Mouse (Mus musculus) heart, postnatal 0 days (tissue): Measurements from ENCODE around the gene Ccr7. TPM values are rescaled to one million over a fixed set of nuclear protein-coding genes. Genes with fewer than 3 reads are reported as not detected.

Experiments
- ATAC-seq: fragments of 200-750 bp; cut with Nextera tagmentation; 2 replicates; pipeline ENCODE4 v1.8.0; 2017; ENCODE audit warnings: low read depth, moderate number of reproducible peaks, moderate library complexity; ENCODE audit not compliant: insufficient read depth
- DNase-seq: peaks from one replicate; pipeline ENCODE4 v3.0.0-alpha.2; 2016; ENCODE audit warnings: low spot score
- H3K27ac ChIP-seq: fragments of 300-500 bp; sonication (generic); 2 replicates; pipeline ENCODE4 v1.5.1; 2014; ENCODE audit warnings: low read depth, mild to moderate bottlenecking
- H3K27me3 ChIP-seq: fragments of 300-500 bp; sonication (generic); 2 replicates; pipeline ENCODE4 v1.6.1; 2014; ENCODE audit warnings: low read length, mixed read lengths; ENCODE audit not compliant: control insufficient read depth, insufficient read depth
- H3K36me3 ChIP-seq: fragments of 300-500 bp; sonication (generic); replicated peaks from 2 replicates; pipeline ENCODE4 v1.6.1; 2014; ENCODE audit warnings: low read length, mixed read lengths; ENCODE audit not compliant: control insufficient read depth, insufficient read depth
- H3K4me1 ChIP-seq: fragments of 300-500 bp; sonication (generic); 2 replicates; pipeline ENCODE4 v1.6.1; 2014; ENCODE audit warnings: antibody characterized with exemption; ENCODE audit not compliant: control insufficient read depth, insufficient read depth
- H3K4me2 ChIP-seq: fragments of 300-500 bp; sonication (generic); 2 replicates; pipeline ENCODE4 v1.6.1; 2014; ENCODE audit warnings: low read depth, mild to moderate bottlenecking, low read length, moderate library complexity
- H3K4me3 ChIP-seq: fragments of 300-500 bp; sonication (generic); 2 replicates; pipeline ENCODE4 v1.5.1; 2014; ENCODE audit warnings: low read depth, low read length
- H3K9ac ChIP-seq: fragments of 300-500 bp; sonication (generic); replicated peaks from 2 replicates; pipeline ENCODE4 v1.6.1; 2014; ENCODE audit warnings: low read depth, low read length, mixed read lengths
- H3K9me3 ChIP-seq: fragments of 300-500 bp; sonication (generic); replicated peaks from 2 replicates; pipeline ENCODE4 v1.6.1; 2016; ENCODE audit warnings: low read length; ENCODE audit not compliant: control insufficient read depth
- CTCF ChIP-seq: IDR thresholded peaks from 2 replicates; pipeline ENCODE4 v1.5.1; 2016; ENCODE audit warnings: antibody characterized with exemption, control low read depth, low read depth
- EP300 ChIP-seq: IDR thresholded peaks from 2 replicates; pipeline ENCODE4 v1.6.1; 2016; ENCODE audit warnings: antibody characterized with exemption, low read depth
- WGBS: fragments of 180-500 bp; shearing (Covaris S2); extraction: QIAGEN DNeasy Blood & Tissue Kit; methylation state at CpG from one replicate; pipeline ENCODE4 v1.1.7; 2014; 5-methylcytosine and 5-hydroxymethylcytosine counted together
- polyA plus RNA-seq: library from polyadenylated mRNA; unstranded; fragments of >200 nt; fragmentation: Nextera tagmentation; extraction: Ambion mirVana; gene quantifications from 2 replicates; pipeline ENCODE4 v1.2.1, GENCODE M21; 2015
- total RNA-seq: library from RNA; depleted of rRNA; stranded (reverse); fragments of >200 nt; gene quantifications from 2 replicates; pipeline ENCODE4 v1.2.3, GENCODE M21; 2014; ENCODE audit warnings: low replicate concordance

The Ccr7 gene
- total and polyA plus RNA-seq, 2 experiments from 2014 or later = 0.11 to 0.73 TPM

DNA sequence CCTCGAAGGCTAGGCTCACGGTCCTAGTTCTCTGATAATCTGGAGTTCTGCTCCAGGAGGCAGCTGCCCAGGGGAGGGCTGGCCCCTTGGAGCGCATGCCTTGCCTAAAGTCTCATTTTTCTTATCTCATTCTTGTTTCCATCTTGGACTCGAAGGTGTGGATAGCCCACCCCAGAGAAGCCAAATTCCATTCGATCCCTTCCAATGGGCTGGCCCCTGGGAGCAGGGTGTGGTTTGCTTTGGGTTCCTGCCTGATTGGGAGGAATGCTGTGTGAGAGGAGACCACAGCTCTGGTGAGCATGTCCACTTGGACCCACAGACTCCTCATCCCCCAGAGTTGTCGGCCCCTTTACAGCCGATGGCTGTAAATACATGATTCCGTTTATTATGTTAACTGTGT lies 53.2 kb downstream of the Ccr7 start:
- 35% methylated on average over 8 of the region's 8 CpGs for WGBS
- no peak for ATAC-seq
- DNase-seq = no peak

DNA sequence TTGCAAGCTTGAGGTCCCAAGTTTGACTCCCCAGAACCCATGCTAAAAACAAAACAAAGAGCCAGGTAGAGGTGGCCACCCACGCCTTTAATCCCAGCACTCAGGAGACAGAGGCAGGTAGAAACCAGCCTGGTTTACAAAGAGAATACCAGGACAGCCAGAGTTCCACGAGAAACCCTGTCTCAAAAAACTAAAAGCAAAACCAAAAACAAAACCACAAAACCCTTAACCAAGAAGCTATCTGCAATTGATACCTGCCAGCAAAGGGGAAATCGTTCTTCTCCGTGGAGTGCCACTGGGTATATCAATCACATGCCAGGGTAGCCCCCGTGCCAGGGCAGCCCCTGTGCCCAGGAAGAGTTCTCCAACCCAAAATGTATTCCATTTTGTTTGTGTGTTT lies 54.7 kb downstream of the Ccr7 start:
- H3K9ac ChIP-seq = no peak overlapping the region
- no peaks in the 10 kb centered on the region for H3K27me3 ChIP-seq
- H3K4me3 ChIP-seq = no peak overlapping the region
- no peaks in the 10 kb centered on the region for H3K9me3 ChIP-seq
- TF ChIP-seq CTCF = no peak
- no peak for TF ChIP-seq EP300
- no peak overlapping the region for H3K4me2 ChIP-seq
- H3K36me3 ChIP-seq = no peaks in the 10 kb centered on the region
- ATAC-seq (no peak), DNase-seq (no peak)
- WGBS = 81% methylated on average over 5 of the region's 5 CpGs
- H3K4me1 ChIP-seq = no peaks in the 10 kb centered on the region
- no peak overlapping the region for H3K27ac ChIP-seq

More for the DNA sequence above, 53.2 kb downstream of the Ccr7 start:
- H3K36me3 ChIP-seq = no peaks in the 10 kb centered on the region
- no peak for TF ChIP-seq EP300
- TF ChIP-seq CTCF = no peak
- no peak overlapping the region for H3K4me2 ChIP-seq
- no peak overlapping the region for H3K4me3 ChIP-seq
- no peak overlapping the region for H3K9ac ChIP-seq
- no peaks in the 10 kb centered on the region for H3K27me3 ChIP-seq
- no peaks in the 10 kb centered on the region for H3K9me3 ChIP-seq
- H3K27ac ChIP-seq = no peak overlapping the region
- H3K4me1 ChIP-seq = no peaks in the 10 kb centered on the region

DNA sequence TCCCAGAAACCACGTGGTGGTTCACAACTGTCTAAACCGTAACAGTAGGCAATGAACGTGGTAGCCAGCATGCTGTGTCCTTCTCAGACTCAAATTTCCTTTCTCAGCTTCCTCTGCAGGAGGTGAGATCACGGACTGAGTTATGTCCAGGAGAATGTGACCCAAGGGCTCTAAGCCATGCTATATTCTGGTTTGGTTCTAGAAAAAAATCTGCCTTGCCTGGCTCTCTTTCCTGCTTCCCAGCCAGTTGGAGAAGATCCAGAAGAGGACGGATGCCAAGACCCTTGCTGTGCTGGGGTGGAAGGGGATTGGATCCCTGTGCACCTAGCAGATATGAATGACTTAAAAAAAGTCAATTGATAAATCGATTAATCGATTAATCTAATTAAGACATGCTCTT lies 55.4 kb downstream of the Ccr7 start:
- H3K27ac ChIP-seq = no peak overlapping the region
- 51% methylated on average over 7 of the region's 7 CpGs for WGBS
- ATAC-seq = 0 out of 2 replicates have a peak, but pooled peaks have one; percentile 36

DNA sequence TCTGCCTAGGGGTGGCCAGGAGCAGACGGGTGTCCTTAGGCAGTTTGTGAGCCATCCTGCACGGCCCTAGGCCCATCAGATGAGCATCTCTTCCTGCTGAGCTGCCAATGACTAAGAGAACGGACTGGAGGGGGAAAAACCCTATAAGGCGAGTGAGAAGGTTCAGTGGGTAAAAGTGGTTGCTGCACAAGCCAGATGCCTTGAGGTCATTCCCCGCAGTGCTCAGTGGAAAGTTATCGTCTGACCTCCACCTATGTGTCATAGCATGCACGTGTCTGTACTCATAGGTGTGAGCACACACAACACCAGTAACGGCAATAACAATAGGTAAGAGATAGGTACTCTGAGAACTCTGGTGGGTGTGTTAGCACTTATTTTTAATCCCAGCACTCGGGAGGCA lies 56.0 kb downstream of the Ccr7 start:
- H3K27ac ChIP-seq = no peak overlapping the region
- 83% methylated on average over 9 of the region's 9 CpGs for whole genome bisulfite sequencing

More for the DNA sequence above, 55.4 kb downstream of the Ccr7 start:
- no peaks in the 10 kb centered on the region for H3K4me1 ChIP-seq
- H3K9me3 ChIP-seq = no peaks in the 10 kb centered on the region
- peak; percentile 24 for DNase-seq
- H3K4me2 ChIP-seq = no peak overlapping the region
- TF ChIP-seq EP300 (no peak), CTCF (no peak)
- H3K4me3 ChIP-seq = no peak overlapping the region
- no peaks in the 10 kb centered on the region for H3K36me3 ChIP-seq
- no peak overlapping the region for H3K9ac ChIP-seq
- H3K27me3 ChIP-seq = no peaks in the 10 kb centered on the region

DNA sequence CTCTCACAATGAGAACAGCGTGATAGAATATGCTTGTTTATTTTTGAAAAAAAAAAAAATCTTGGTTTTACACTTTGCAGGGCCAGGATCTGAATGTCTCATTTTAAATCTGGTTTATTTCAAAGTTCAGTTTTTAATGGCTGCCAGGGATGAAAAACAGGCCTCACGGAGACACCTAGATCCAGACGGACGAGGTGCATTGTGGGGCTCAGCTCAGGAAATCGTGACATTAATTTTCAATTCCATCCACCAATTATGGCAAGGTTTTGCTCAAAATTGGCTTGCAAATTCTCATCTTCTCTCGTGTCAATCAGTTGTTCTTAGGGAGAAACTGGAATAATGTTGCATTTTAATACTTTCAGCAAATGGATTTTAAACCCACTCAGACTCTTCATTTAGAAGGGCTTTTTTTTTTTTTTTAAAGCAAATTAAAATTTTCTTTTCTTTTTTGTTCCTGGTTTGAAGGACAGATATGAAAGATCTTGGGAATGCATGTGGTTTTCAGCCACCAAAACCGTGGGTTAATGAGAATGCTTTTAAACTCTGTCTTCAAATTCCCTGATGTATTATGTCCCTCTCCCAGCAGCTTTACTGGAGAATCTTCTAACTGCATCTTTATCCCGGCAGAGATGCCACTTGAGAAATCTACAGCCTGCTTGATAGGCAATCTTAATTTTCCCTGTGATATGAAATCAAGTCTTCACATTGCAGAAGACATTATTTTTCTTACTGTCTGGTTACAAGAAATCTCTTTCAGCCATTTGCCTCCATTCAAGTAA lies 57.7 kb downstream of the Ccr7 start:
- no peaks in the 10 kb centered on the region for H3K27me3 ChIP-seq
- DNase-seq = no peak
- no peaks in the 10 kb centered on the region for H3K9me3 ChIP-seq
- H3K36me3 ChIP-seq = no peaks in the 10 kb centered on the region
- no peak overlapping the region for H3K9ac ChIP-seq
- no peak overlapping the region for H3K4me2 ChIP-seq
- no peak overlapping the region for H3K27ac ChIP-seq
- TF ChIP-seq CTCF (no peak), EP300 (no peak)
- H3K4me3 ChIP-seq = no peak overlapping the region
- ATAC-seq = no peak
- 83% methylated on average over 8 of the region's 8 CpGs for WGBS
- no peaks in the 10 kb centered on the region for H3K4me1 ChIP-seq

More for the DNA sequence above, 56.0 kb downstream of the Ccr7 start:
- ATAC-seq (no peak), DNase-seq (no peak)
- no peaks in the 10 kb centered on the region for H3K36me3 ChIP-seq
- H3K9me3 ChIP-seq = no peaks in the 10 kb centered on the region
- H3K4me2 ChIP-seq = no peak overlapping the region
- no peak overlapping the region for H3K9ac ChIP-seq
- no peaks in the 10 kb centered on the region for H3K27me3 ChIP-seq
- H3K4me1 ChIP-seq = no peaks in the 10 kb centered on the region
- TF ChIP-seq CTCF = no peak
- TF ChIP-seq EP300 = no peak
- no peak overlapping the region for H3K4me3 ChIP-seq

DNA sequence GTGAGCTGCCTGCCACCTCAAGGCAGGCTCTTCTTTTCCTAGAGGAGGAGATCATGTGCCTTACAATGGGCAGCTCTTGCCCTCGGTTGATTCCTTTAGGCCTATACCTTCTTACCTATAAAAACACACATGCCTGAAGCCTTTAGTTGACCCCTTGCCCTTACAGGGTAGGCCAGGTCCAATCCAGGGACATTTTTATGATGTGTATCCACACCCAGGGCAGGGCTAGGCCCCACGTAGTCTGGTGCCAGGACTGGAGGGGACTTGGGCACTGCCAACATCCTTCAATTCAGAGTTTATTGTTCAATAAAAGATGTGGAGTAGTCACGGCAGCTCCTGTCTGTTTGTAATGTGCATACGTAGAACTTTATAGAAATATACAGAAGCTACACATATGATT lies 58.5 kb downstream of the Ccr7 start:
- TF ChIP-seq EP300 (no peak), CTCF (no peak)
- DNase-seq = no peak
- Histone ChIP-seq H3K36me3 (no peaks in the 10 kb centered on the region), H3K9me3 (no peaks in the 10 kb centered on the region), H3K4me3 (no peak overlapping the region), H3K9ac (no peak overlapping the region), H3K4me1 (no peaks in the 10 kb centered on the region), H3K4me2 (no peak overlapping the region), H3K27me3 (no peaks in the 10 kb centered on the region), H3K27ac (no peak overlapping the region)
- ATAC-seq = no peak
- 88% methylated on average over 4 of the region's 4 CpGs for WGBS
